Mouse (Mus musculus) MEL-GATA-1-ER (cell line): Measurements from ENCODE around the gene Vmn1r12.
"Not testable (repeated sequence)": the region's sequence is repeated elsewhere in the genome, so short reads cannot be mapped to it uniquely, and the experiment has no call there.

Experiments
- DNase-seq: peaks from one replicate; pipeline ENCODE4 v3.0.0-alpha.2; 2012; ENCODE audit warnings: low read depth; ENCODE audit errors: extremely low read depth

Gene Vmn1r12

GRCm38 (mm10) chr6:57156619-57157018, at the start of gene Vmn1r12:
Gene Vmn1r12, plus strand, starts transcription at chr6:57156919.
- DNase-seq, result no peak

GRCm38 (mm10) chr6:57109154-57109553, 47.6 kb upstream of the Vmn1r12 start, which contains the start of gene Vmn1r10:
Gene Vmn1r10, plus strand, starts transcription at chr6:57109454.
- no peak for DNase-seq

DNA sequence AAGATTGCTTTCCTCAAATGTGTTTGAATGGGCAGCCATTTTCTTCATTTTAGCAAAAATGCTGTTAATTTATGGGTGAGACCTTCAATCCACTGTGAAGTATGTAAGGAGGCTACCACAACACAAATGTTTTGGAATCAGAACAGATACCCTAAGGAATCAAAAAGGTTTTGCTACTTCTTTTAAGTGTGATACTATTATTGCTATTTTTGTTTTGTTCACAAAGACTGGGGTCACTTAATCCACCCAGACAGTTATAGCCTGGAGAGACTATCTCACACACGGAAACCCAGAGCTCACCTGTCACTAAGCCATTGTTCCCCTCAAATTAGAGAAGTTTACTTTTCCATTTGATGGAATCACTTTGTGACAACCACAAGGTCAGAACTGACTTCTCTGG, 23.6 kb upstream of the Vmn1r12 start, which contains the start of gene Vmn1r11:
TSS of gene Vmn1r11 (plus strand) at position 301 of the 400 bp plus-strand sequence.
- no peak for DNase-seq

GRCm38 (mm10) chr6:57190016-57190415, 33.3 kb downstream of the Vmn1r12 start:
- DNase-seq, result not testable (repeated sequence)

GRCm38 (mm10) chr6:57202990-57203389, 46.3 kb downstream of the Vmn1r12 start, which contains the start of gene Vmn1r13:
Gene Vmn1r13, plus strand, starts transcription at chr6:57203290.
- DNase-seq, result not testable (repeated sequence)
